Mouse (Mus musculus) thymus, postnatal 36 days (tissue): ENCODE measurements around the gene Wdfy4.

Experiments used
- DNase-seq, 2 experiments: peaks; one replicate each; pipeline ENCODE4 v3.0.0; 2022; ENCODE audit warnings: mixed read lengths in 2 of 2

The Wdfy4 gene

GRCm38 (mm10) chr14:32964742-32965141 is 220.6 kb downstream of the Wdfy4 start:
- no peak for DNase-seq

- peak; percentile 8 to 12 for DNase-seq
Measured at GRCm38 (mm10) chr14:32960481-32960880, 224.8 kb downstream of the Wdfy4 start.

DNA sequence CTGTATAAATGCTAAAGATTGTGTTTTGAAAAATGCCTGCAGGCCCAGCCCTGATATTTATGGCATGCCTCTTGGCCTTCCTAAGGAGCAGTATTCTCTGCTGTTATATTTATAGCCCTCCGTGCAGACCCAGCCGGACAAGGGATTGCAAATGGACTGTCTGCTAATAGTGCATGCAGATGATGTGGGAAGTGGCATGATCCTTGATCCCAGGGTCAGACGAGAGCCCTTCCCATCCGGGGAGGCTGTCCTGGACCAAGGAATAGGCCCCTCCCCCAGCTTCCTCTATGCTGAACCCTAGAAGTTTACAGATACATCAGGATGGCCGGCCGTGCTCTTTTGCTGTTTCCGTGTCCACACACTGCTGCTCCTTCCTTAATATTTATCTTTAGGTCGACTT is 226.6 kb downstream of the Wdfy4 start:
- DNase-seq: no peak

GRCm38 (mm10) chr14:32956486-32956885 is 228.8 kb downstream of the Wdfy4 start:
- no peak for DNase-seq

DNA sequence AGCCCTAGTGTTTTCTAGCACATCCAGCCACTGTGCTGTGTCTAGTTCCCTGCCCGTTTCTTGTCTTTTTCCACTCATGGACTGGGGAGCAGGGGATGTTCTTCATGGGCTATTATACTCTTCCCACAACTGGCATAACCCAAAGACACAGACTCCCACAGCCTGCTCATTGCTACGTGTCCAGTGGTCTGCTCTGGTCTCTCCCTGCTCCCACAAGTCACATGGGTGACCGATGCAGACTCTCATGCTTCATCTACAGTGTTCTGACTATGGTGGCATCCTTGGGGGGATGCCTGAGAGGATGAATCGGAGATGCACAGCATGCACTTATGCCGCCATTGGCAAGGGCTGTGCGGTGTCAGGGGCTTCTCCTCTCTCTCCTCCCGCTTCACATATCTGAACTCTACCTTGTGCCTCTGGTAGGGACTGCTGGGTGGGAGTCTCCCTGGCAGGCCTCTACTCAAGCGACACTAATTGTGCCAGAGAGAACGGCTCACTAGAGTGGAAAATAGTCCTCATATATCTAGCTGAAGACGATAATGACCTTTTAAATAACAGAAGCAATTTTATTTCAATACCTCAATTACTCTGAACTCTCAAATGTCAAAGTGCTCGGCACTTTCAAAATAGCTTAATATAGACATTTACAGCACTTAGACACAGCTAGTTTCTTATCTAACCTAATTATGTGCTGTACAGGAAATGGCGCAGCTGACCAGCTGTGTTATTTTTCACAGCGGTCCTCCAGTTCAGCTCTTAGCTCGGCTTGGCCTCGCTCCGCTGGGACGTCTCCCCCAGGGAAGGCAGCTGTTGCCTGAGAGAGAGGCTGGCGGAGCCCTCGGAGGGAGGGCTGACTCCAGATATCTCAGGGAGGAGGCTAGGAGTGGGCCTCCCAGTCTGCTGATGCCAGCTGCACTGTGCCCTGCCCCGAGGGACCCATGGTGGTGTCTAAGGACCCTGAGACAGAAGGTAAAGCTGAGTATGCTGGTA is 234.7 kb downstream of the Wdfy4 start:
- no peak for DNase-seq

DNA sequence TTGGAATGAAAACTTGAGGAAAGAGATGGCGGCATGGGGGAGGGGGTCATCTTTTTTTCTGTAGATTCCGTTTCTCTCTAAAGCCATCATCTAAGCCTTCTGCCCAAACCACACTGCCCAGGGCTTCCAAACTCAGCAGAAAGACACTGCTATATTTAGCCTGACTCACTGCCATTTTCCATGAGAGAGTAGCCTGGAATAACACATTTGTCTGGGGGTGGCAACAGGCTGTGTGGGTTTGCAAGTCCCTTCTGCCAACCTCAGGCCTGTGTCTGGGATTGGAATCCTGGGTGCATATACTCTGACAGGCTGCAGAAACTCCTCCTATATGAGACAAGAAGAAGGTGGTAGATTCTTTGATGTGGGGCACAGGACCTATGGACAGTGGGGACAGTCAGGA is 237.8 kb downstream of the Wdfy4 start:
- no peak for DNase-seq

GRCm38 (mm10) chr14:32939217-32939616 is 246.1 kb downstream of the Wdfy4 start:
- DNase-seq: no peak

GRCm38 (mm10) chr14:32934064-32934463 is 251.2 kb downstream of the Wdfy4 start:
- DNase-seq: no peak

DNA sequence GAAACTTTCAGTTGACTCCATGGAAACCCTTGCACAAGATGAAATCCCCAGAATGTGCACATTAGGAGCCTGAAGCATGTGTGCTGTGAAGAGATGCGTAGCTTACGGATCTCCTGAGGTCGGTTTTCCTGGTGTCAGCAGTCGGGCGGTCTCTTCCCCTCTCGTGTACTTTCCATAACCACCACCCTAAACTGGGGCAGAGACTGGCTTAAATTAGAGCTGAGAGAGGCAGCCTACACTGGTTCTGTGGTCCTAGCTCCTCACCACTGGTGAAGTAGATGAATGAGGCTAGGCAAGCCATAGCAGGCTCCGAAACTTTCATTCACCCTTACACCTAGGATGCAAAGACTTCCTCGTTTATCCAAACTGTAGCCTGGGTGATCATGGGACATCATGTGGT is 253.1 kb downstream of the Wdfy4 start:
- DNase-seq: no peak

GRCm38 (mm10) chr14:32931709-32932108 is 253.6 kb downstream of the Wdfy4 start:
- DNase-seq: no peak

DNA sequence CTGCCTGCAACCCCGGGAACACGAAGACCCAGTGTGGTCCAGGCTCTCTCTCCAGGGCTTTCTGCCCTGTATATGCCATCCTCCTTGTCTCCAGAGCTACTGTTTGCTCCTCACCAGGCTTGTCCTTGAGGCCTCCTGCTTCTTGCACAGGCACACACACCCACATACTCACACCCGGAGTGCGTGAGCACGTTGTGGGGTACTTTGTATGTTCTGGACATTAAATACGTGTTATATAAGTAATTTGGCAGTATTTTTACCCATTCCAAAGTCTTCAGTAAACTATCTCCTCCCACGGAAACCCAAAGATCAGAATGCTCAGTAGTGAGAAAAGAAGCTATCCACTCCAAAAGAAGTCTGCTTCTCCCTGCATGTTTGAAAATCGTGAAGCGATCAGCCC is 261.4 kb downstream of the Wdfy4 start:
- no peak for DNase-seq

DNA sequence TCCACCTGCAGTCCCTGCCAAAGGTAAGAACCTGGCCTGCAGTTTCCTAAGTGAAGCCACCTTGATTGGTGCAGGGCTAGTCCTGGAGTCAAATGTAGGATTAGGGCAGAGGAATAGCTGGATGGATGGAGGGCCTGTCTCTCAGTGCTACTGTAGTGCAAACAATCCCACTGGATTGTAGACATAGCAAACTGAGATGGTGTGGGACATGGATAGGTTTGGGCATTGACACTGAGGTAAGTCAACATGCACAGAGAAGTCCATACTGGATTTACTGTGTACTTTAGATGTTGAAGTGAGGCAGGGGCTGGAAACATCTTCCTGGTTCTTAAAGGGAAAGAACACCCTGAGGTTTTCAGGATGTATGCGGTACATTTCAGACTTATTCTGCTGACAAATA is 267.4 kb downstream of the Wdfy4 start:
- DNase-seq: no peak

DNA sequence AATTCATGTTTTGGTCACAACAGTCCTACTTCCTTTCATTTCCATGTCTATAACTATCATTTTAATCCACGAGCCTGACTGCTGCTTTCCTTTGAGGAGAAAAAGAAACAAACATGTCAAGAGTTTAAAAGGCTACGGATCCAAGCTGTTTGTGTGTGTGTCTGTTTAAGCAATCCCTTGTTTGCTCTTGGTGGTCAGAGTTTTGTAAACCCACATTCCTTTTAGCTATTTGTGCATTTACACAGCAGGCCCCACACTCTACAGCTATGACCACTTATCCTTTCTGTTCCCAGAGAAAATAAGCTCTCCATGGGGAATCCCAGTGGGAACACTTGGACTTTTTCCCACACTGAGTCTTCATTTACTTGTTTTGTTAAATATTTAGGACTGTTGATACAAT is 269.9 kb downstream of the Wdfy4 start:
- no peak for DNase-seq

GRCm38 (mm10) chr14:32911187-32911586 is 274.1 kb downstream of the Wdfy4 start:
- no peak for DNase-seq
